Mouse (Mus musculus): ENCODE measurements at regions not wholly inside any gene's neighbourhood (a gene's known extent, or its start where the extent isn't known, plus 50 kb on each side); places are given as distances from the start of the nearest gene placed in this dataset.
A peak's percentile ranks its signal among the peaks of the same experiment; 100 is the strongest.

- H3K4me3 ChIP-seq = no peak overlapping the region
- H3K9me3 ChIP-seq = no peaks in the 10 kb centered on the region
- no peaks in the 10 kb centered on the region for H3K36me3 ChIP-seq (replicated peaks)
- H3K27me3 ChIP-seq (ENCODE audit: poor library complexity, severe bottlenecking) = no peaks in the 10 kb centered on the region
- DNase-seq (ENCODE audit: extremely low spot score, low spot score) = no peak
- peaks cover 15% of the 10 kb centered on the region for H3K4me1 ChIP-seq
- H3K27ac ChIP-seq = no peak overlapping the region
- WGBS = 86% methylated on average over 20 of the region's 20 CpGs
Observed at GRCm38 (mm10) chr11:114284820-114285666, 218.2 kb upstream of the Sdk2 start.

GRCm38 (mm10) chr11:114283208-114283607 lies 216.4 kb upstream of the Sdk2 start:
- Histone ChIP-seq H3K9me3 (no peaks in the 10 kb centered on the region), H3K27me3 (ENCODE audit: poor library complexity, severe bottlenecking) (no peaks in the 10 kb centered on the region), H3K27ac (no peak overlapping the region), H3K4me3 (no peak overlapping the region), H3K4me1 (peaks cover 21% of the 10 kb centered on the region), H3K36me3 (replicated peaks) (no peaks in the 10 kb centered on the region)
- DNase-seq (ENCODE audit: extremely low spot score, low spot score) = no peak
- 53% methylated on average over 5 of the region's 5 CpGs for WGBS

GRCm38 (mm10) chr11:114282566-114282965 lies 215.7 kb upstream of the Sdk2 start:
- no peaks in the 10 kb centered on the region for H3K9me3 ChIP-seq
- no peak overlapping the region for H3K27ac ChIP-seq
- H3K36me3 ChIP-seq (replicated peaks) = no peaks in the 10 kb centered on the region
- DNase-seq (ENCODE audit: extremely low spot score, low spot score) = no peak
- WGBS = 77% methylated on average over 5 of the region's 5 CpGs
- no peaks in the 10 kb centered on the region for H3K27me3 ChIP-seq (ENCODE audit: poor library complexity, severe bottlenecking)
- H3K4me1 ChIP-seq = peaks cover 23% of the 10 kb centered on the region
- H3K4me3 ChIP-seq = no peak overlapping the region

- H3K4me1 ChIP-seq = peaks cover 19% of the 10 kb centered on the region
- no peak overlapping the region for H3K4me3 ChIP-seq
- H3K9me3 ChIP-seq = no peaks in the 10 kb centered on the region
- H3K27me3 ChIP-seq (ENCODE audit: poor library complexity, severe bottlenecking) = no peaks in the 10 kb centered on the region
- 86% methylated on average over 9 of the region's 9 CpGs for WGBS
- DNase-seq (ENCODE audit: extremely low spot score, low spot score) = no peak
- H3K36me3 ChIP-seq (replicated peaks) = no peaks in the 10 kb centered on the region
- H3K27ac ChIP-seq = no peak overlapping the region
Observed at GRCm38 (mm10) chr11:114281846-114282245, 215.0 kb upstream of the Sdk2 start.

GRCm38 (mm10) chr11:114281041-114281695 lies 214.3 kb upstream of the Sdk2 start:
- no peak overlapping the region for H3K27ac ChIP-seq
- no peaks in the 10 kb centered on the region for H3K27me3 ChIP-seq (ENCODE audit: poor library complexity, severe bottlenecking)
- H3K9me3 ChIP-seq = no peaks in the 10 kb centered on the region
- WGBS = 90% methylated on average over 14 of the region's 14 CpGs
- H3K36me3 ChIP-seq (replicated peaks) = no peaks in the 10 kb centered on the region
- DNase-seq (ENCODE audit: extremely low spot score, low spot score) = no peak
- H3K4me3 ChIP-seq = no peak overlapping the region
- H3K4me1 ChIP-seq = peaks cover 13% of the 10 kb centered on the region

GRCm38 (mm10) chr11:114277513-114278304 lies 210.9 kb upstream of the Sdk2 start:
- 91% methylated on average over 26 of the region's 26 CpGs for WGBS
- H3K36me3 ChIP-seq (replicated peaks) = no peaks in the 10 kb centered on the region
- DNase-seq (ENCODE audit: extremely low spot score, low spot score) = no peak
- H3K27me3 ChIP-seq (ENCODE audit: poor library complexity, severe bottlenecking) = no peaks in the 10 kb centered on the region
- H3K4me1 ChIP-seq = peaks cover 12% of the 10 kb centered on the region
- H3K27ac ChIP-seq = 0 out of 2 replicates have a peak overlapping the region, but pooled peaks have one; percentile 15
- no peak overlapping the region for H3K4me3 ChIP-seq
- H3K9me3 ChIP-seq = no peaks in the 10 kb centered on the region

GRCm38 (mm10) chr11:114270358-114271072 lies 203.7 kb upstream of the Sdk2 start:
- no peaks in the 10 kb centered on the region for H3K4me1 ChIP-seq
- 88% methylated on average over 10 of the region's 10 CpGs for WGBS
- no peak overlapping the region for H3K4me3 ChIP-seq
- H3K36me3 ChIP-seq (replicated peaks) = no peaks in the 10 kb centered on the region
- no peaks in the 10 kb centered on the region for H3K9me3 ChIP-seq
- no peak for DNase-seq (ENCODE audit: extremely low spot score, low spot score)
- H3K27ac ChIP-seq = no peak overlapping the region
- no peaks in the 10 kb centered on the region for H3K27me3 ChIP-seq (ENCODE audit: poor library complexity, severe bottlenecking)

- Histone ChIP-seq H3K27ac (no peak overlapping the region), H3K4me1 (peaks cover 10% of the 10 kb centered on the region), H3K36me3 (replicated peaks) (no peaks in the 10 kb centered on the region), H3K9me3 (no peaks in the 10 kb centered on the region), H3K27me3 (ENCODE audit: poor library complexity, severe bottlenecking) (no peaks in the 10 kb centered on the region), H3K4me3 (no peak overlapping the region)
- WGBS = 38% methylated on average over 4 of the region's 4 CpGs
- DNase-seq (ENCODE audit: extremely low spot score, low spot score) = no peak
Observed at GRCm38 (mm10) chr11:114261959-114262358, 195.1 kb upstream of the Sdk2 start.

- no peaks in the 10 kb centered on the region; the same call in 1 of the 2 replicates for H3K27me3 ChIP-seq (ENCODE audit: poor library complexity, severe bottlenecking)
- H3K4me1 ChIP-seq = peaks cover 19% of the 10 kb centered on the region
- 88% methylated on average over 9 of the region's 9 CpGs for WGBS
Observed at GRCm38 (mm10) chr11:114258218-114258617, 191.4 kb upstream of the Sdk2 start.

GRCm38 (mm10) chr11:114257756-114258155 lies 190.9 kb upstream of the Sdk2 start:
- H3K4me3 ChIP-seq = no peak overlapping the region
- no peak for DNase-seq (ENCODE audit: extremely low spot score, low spot score)
- no peaks in the 10 kb centered on the region for H3K36me3 ChIP-seq (replicated peaks)
- H3K27ac ChIP-seq = no peak overlapping the region
- 79% methylated on average over 6 of the region's 6 CpGs for WGBS
- H3K27me3 ChIP-seq (ENCODE audit: poor library complexity, severe bottlenecking) = no peaks in the 10 kb centered on the region; the same call in 1 of the 2 replicates
- peaks cover 23% of the 10 kb centered on the region for H3K4me1 ChIP-seq
- H3K9me3 ChIP-seq = no peaks in the 10 kb centered on the region

More at GRCm38 (mm10) chr11:114258218-114258617, 191.4 kb upstream of the Sdk2 start:
- H3K27ac ChIP-seq = 0 out of 2 replicates have a peak overlapping the region, but pooled peaks have one; percentile 5
- H3K36me3 ChIP-seq (replicated peaks) = no peaks in the 10 kb centered on the region
- H3K9me3 ChIP-seq = no peaks in the 10 kb centered on the region
- DNase-seq (ENCODE audit: extremely low spot score, low spot score) = no peak
- no peak overlapping the region for H3K4me3 ChIP-seq

- 86% methylated on average over 4 of the region's 4 CpGs for WGBS
- Histone ChIP-seq H3K27ac (no peak overlapping the region), H3K4me3 (no peak overlapping the region), H3K27me3 (ENCODE audit: poor library complexity, severe bottlenecking) (no peaks in the 10 kb centered on the region; the same call in 1 of the 2 replicates), H3K9me3 (no peaks in the 10 kb centered on the region), H3K4me1 (peaks cover 28% of the 10 kb centered on the region), H3K36me3 (replicated peaks) (no peaks in the 10 kb centered on the region)
- DNase-seq (ENCODE audit: extremely low spot score, low spot score) = no peak
Observed at GRCm38 (mm10) chr11:114257061-114257460, 190.2 kb upstream of the Sdk2 start.

- no peak for DNase-seq (ENCODE audit: extremely low spot score, low spot score)
- Histone ChIP-seq H3K36me3 (replicated peaks) (no peaks in the 10 kb centered on the region), H3K27me3 (ENCODE audit: poor library complexity, severe bottlenecking) (peaks cover under 1% of the 10 kb centered on the region; the same call in 1 of the 2 replicates), H3K9me3 (no peaks in the 10 kb centered on the region), H3K4me3 (no peak overlapping the region), H3K4me1 (peaks cover 24% of the 10 kb centered on the region), H3K27ac (no peak overlapping the region)
- WGBS = 91% methylated on average over 1 of the region's 1 CpGs
Observed at GRCm38 (mm10) chr11:114254344-114254743, 187.5 kb upstream of the Sdk2 start.

All from forebrain, embryonic 10.5 days (tissue).